Mouse (Mus musculus): ENCODE results near the gene Med11. TPM values are rescaled to one million over a fixed set of nuclear protein-coding genes. Genes with fewer than 3 reads are reported as not detected.

Gene Med11
- polyA plus RNA-seq, 1 experiment from 2014 or later: 32.5 TPM

GRCm38 (mm10) chr11:70432895-70433568 lies 18.7 kb upstream of the Med11 start:
- peak overlapping the region; percentile 87 for H3K9ac ChIP-seq
- H3K9me3 ChIP-seq: no peaks in the 10 kb centered on the region
- H3K4me1 ChIP-seq: peaks cover 30% of the 10 kb centered on the region
- peak overlapping the region; percentile 82 for H3K4me3 ChIP-seq (replicated peaks)
- WGBS: 6% methylated on average over 15 of the region's 15 CpGs
- peaks cover 23% of the 10 kb centered on the region for H3K36me3 ChIP-seq (replicated peaks)
- peak overlapping the region; percentile 89 for H3K27ac ChIP-seq
- H3K27me3 ChIP-seq: no peaks in the 10 kb centered on the region
- peak; percentile 42 for ATAC-seq (ENCODE audit: low FRiP score)
- H3K4me2 ChIP-seq: peak overlapping the region; percentile 83

DNA sequence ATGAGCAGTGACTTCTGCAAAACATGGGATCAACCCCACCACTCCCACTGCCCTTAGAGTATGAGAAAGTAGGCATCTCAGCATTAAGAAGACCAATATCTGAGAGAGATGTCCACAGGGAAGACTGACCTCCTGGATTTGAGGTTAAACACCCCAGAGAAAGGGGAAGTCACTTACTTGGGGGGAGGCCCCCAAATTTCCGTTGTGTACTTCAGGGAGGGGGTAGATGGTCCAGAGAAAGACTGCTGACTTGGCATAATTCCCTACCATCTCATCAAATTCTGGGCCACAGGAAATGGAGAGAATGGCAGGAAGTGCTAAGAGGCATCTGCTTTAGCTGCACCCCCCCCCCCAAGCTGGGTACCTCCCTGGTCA lies 18.2 kb upstream of the Med11 start:
- 71% methylated on average over 1 of the region's 1 CpGs for WGBS
- peak overlapping the region; percentile 83 for H3K4me2 ChIP-seq
- H3K4me3 ChIP-seq (replicated peaks): peak overlapping the region; percentile 82
- no peak overlapping the region for H3K27ac ChIP-seq
- H3K27me3 ChIP-seq: no peaks in the 10 kb centered on the region
- peak overlapping the region; percentile 87 for H3K9ac ChIP-seq
- H3K36me3 ChIP-seq (replicated peaks): peaks cover 28% of the 10 kb centered on the region
- no peaks in the 10 kb centered on the region for H3K9me3 ChIP-seq
- ATAC-seq (ENCODE audit: low FRiP score): no peak
- H3K4me1 ChIP-seq: peaks cover 30% of the 10 kb centered on the region

- Histone ChIP-seq H3K9ac (peak overlapping the region; percentile 87; the same call in 1 of the 2 replicates), H3K4me3 (replicated peaks) (0 out of 2 replicates have a peak overlapping the region, but pooled peaks have one; percentile 82), H3K4me2 (peak overlapping the region; percentile 83), H3K36me3 (replicated peaks) (peaks cover 32% of the 10 kb centered on the region), H3K9me3 (no peaks in the 10 kb centered on the region), H3K27me3 (no peaks in the 10 kb centered on the region), H3K27ac (no peak overlapping the region), H3K4me1 (peaks cover 30% of the 10 kb centered on the region)
- 94% methylated on average over 3 of the region's 3 CpGs for WGBS
- no peak for ATAC-seq (ENCODE audit: low FRiP score)
Measured at GRCm38 (mm10) chr11:70433951-70434350, 17.8 kb upstream of the Med11 start.

- H3K9ac ChIP-seq: no peak overlapping the region
- no peak for ATAC-seq (ENCODE audit: low FRiP score)
Measured at GRCm38 (mm10) chr11:70435476-70435875, 16.2 kb upstream of the Med11 start.

DNA sequence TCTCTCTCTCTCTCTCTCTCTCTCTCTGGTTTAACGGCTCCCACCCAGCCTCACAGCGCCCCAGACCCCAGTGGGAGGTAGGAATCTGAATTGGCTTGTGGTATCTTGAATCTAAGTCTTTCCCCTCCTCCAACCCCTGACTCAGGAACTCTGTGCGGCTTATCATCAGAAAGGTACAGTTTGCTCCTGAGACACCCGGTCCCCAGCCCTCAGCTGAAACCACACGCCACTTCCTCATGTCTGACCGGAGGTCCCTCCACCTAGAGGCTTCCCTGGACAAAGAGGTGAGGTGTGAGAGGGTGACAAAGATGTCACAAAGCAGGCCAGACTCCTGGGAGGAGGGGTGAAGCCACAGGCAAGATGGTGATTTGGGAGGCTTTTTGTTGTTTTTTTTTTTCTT lies 14.3 kb upstream of the Med11 start:
- H3K4me3 ChIP-seq (replicated peaks): no peak overlapping the region
- H3K9me3 ChIP-seq: no peaks in the 10 kb centered on the region
- H3K4me1 ChIP-seq: peaks cover 23% of the 10 kb centered on the region
- no peak overlapping the region for H3K9ac ChIP-seq
- ATAC-seq (ENCODE audit: low FRiP score): no peak
- H3K36me3 ChIP-seq (replicated peaks): peaks cover 67% of the 10 kb centered on the region
- no peak overlapping the region for H3K27ac ChIP-seq
- 87% methylated on average over 6 of the region's 6 CpGs for WGBS
- no peaks in the 10 kb centered on the region for H3K27me3 ChIP-seq
- H3K4me2 ChIP-seq: no peak overlapping the region

More at GRCm38 (mm10) chr11:70435476-70435875, 16.2 kb upstream of the Med11 start:
- no peaks in the 10 kb centered on the region for H3K27me3 ChIP-seq
- H3K27ac ChIP-seq: no peak overlapping the region
- H3K4me2 ChIP-seq: no peak overlapping the region
- no peaks in the 10 kb centered on the region for H3K9me3 ChIP-seq
- no peak overlapping the region for H3K4me3 ChIP-seq (replicated peaks)
- 91% methylated on average over 5 of the region's 5 CpGs for WGBS
- H3K36me3 ChIP-seq (replicated peaks): peaks cover 48% of the 10 kb centered on the region
- H3K4me1 ChIP-seq: peaks cover 30% of the 10 kb centered on the region

DNA sequence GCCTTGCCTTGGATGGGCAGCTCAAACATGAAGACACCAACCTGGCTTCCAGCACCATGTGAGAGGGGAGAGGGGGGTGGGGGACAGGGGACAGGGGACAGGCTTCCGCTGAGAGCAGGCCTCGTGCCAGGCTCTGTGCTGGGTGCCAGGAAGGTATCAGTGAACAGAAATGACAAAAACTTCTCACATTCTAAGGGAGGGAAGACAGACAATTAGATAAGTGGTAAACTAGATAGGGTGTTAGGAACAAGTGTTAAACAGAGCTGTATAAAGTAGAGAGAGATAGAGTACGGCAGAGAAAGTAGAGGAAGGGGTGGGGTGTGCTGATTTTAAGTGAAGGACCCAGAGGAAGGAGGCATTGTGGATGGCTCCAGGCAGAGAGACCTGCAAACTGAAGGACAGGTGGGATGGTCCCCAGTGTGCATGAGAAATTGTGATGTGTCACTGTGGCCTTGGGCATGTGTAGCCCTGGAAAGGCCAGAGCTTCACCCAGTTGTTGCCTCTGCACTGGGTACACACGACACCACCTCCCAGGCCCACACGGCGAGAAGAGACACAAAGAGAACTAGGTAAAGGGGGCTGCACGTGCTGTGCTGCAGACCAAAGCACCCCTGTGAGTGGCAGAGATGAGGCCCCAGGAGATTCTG lies 12.9 kb upstream of the Med11 start:
- H3K4me2 ChIP-seq: no peak overlapping the region
- no peak overlapping the region for H3K27ac ChIP-seq
- peaks cover 13% of the 10 kb centered on the region for H3K4me1 ChIP-seq
- no peaks in the 10 kb centered on the region for H3K9me3 ChIP-seq
- no peak overlapping the region for H3K9ac ChIP-seq
- H3K4me3 ChIP-seq (replicated peaks): no peak overlapping the region
- peaks cover 67% of the 10 kb centered on the region for H3K36me3 ChIP-seq (replicated peaks)
- WGBS: 91% methylated on average over 7 of the region's 7 CpGs
- no peaks in the 10 kb centered on the region for H3K27me3 ChIP-seq
- no peak for ATAC-seq (ENCODE audit: low FRiP score)

DNA sequence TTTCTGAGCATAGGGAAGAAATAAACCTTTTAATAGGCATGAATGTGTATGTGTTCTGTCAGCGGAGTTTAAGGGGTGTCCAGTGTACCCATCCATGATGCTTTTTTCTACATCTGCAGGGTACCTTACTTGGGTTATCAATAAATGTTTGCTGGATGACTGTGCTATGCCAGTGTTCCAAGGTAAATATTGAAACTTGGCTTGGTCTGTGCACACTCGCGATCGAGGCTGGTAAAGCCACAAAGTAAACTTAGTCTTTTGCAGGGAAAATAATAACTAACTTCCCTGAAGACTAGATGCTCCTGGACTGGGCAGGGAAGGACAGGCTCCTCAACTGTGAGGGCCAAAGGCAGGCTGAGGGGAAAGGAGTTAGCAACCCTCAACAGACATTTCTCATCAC lies 11.1 kb upstream of the Med11 start:
- no peaks in the 10 kb centered on the region for H3K9me3 ChIP-seq
- no peaks in the 10 kb centered on the region for H3K4me1 ChIP-seq
- H3K27me3 ChIP-seq: no peaks in the 10 kb centered on the region
- H3K27ac ChIP-seq: no peak overlapping the region
- 96% methylated on average over 4 of the region's 4 CpGs for WGBS
- H3K9ac ChIP-seq: no peak overlapping the region
- no peak for ATAC-seq (ENCODE audit: low FRiP score)
- H3K4me2 ChIP-seq: no peak overlapping the region
- H3K4me3 ChIP-seq (replicated peaks): no peak overlapping the region
- H3K36me3 ChIP-seq (replicated peaks): peaks cover 66% of the 10 kb centered on the region

GRCm38 (mm10) chr11:70441882-70442281 lies 9.8 kb upstream of the Med11 start:
- H3K36me3 ChIP-seq (replicated peaks): peaks cover 54% of the 10 kb centered on the region
- WGBS: 92% methylated on average over 7 of the region's 7 CpGs
- no peak overlapping the region for H3K4me3 ChIP-seq (replicated peaks)
- H3K4me1 ChIP-seq: no peaks in the 10 kb centered on the region
- no peak overlapping the region for H3K4me2 ChIP-seq
- H3K27me3 ChIP-seq: no peaks in the 10 kb centered on the region
- no peak for ATAC-seq (ENCODE audit: low FRiP score)
- H3K9me3 ChIP-seq: no peaks in the 10 kb centered on the region
- no peak overlapping the region for H3K9ac ChIP-seq
- no peak overlapping the region for H3K27ac ChIP-seq

DNA sequence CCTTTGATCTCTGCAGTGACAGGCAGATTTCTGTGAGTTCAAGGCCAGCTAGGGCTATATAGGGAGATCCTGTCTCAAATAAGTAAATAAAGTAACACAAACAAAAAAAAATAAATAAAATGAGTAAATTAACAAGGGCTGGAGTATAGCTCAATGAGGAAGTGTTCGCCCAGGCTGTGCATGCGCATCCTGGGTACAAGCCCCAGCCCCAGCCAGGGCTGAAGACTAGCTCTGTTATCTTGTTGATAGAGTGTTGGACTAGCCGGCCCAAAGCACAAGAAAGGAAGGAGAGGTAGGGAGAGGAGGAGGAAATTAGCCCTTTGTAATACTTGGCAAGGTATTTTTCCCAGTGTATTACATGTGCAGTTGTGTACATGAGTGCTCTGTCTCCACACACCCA lies 7.8 kb upstream of the Med11 start:
- WGBS: 88% methylated on average over 3 of the region's 3 CpGs
- no peak overlapping the region for H3K27ac ChIP-seq
- H3K9me3 ChIP-seq: no peaks in the 10 kb centered on the region
- no peak overlapping the region for H3K4me2 ChIP-seq
- peaks cover 34% of the 10 kb centered on the region for H3K36me3 ChIP-seq (replicated peaks)
- no peaks in the 10 kb centered on the region for H3K4me1 ChIP-seq
- H3K27me3 ChIP-seq: no peaks in the 10 kb centered on the region
- no peak overlapping the region for H3K9ac ChIP-seq
- no peak overlapping the region for H3K4me3 ChIP-seq (replicated peaks)
- no peak for ATAC-seq (ENCODE audit: low FRiP score)

- Histone ChIP-seq H3K27me3 (no peaks in the 10 kb centered on the region), H3K4me3 (replicated peaks) (no peak overlapping the region), H3K4me1 (no peaks in the 10 kb centered on the region), H3K4me2 (no peak overlapping the region), H3K36me3 (replicated peaks) (peaks cover 27% of the 10 kb centered on the region), H3K9me3 (no peaks in the 10 kb centered on the region), H3K9ac (no peak overlapping the region), H3K27ac (no peak overlapping the region)
- no peak for ATAC-seq (ENCODE audit: low FRiP score)
- 79% methylated on average over 6 of the region's 6 CpGs for WGBS
Measured at GRCm38 (mm10) chr11:70444667-70445066, 7.1 kb upstream of the Med11 start.

DNA sequence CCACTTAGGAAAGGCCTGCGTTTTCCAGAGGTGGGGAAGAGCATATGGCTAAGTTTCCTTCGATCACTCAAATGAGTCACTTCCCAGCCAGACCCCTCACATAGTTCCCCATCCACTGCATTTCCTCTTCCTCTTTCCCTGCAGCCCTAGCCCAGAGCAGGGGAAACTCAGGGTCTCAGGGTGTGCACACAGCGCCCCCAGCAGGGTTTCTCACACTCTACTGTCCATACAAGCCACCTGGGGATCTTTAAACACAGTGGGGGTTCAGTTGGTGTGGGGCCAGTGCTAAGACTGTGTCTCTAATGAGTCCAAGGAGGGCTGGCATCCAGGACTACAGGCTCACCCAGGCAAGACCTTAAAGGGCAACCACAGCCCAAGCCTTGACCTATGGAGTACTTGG lies 5.0 kb upstream of the Med11 start:
- ATAC-seq (ENCODE audit: low FRiP score): no peak
- Histone ChIP-seq H3K9me3 (no peaks in the 10 kb centered on the region), H3K27me3 (no peaks in the 10 kb centered on the region), H3K4me1 (peaks cover 4% of the 10 kb centered on the region; the same call in 1 of the 2 replicates), H3K4me3 (replicated peaks) (no peak overlapping the region), H3K27ac (no peak overlapping the region), H3K36me3 (replicated peaks) (peaks cover 6% of the 10 kb centered on the region), H3K4me2 (no peak overlapping the region), H3K9ac (no peak overlapping the region)
- 51% methylated on average over 3 of the region's 3 CpGs for WGBS

- Histone ChIP-seq H3K4me1 (peaks cover 5% of the 10 kb centered on the region), H3K27me3 (no peaks in the 10 kb centered on the region), H3K36me3 (replicated peaks) (peaks cover under 1% of the 10 kb centered on the region), H3K27ac (no peak overlapping the region), H3K9ac (no peak overlapping the region), H3K9me3 (no peaks in the 10 kb centered on the region), H3K4me3 (replicated peaks) (no peak overlapping the region), H3K4me2 (no peak overlapping the region)
- no peak for ATAC-seq (ENCODE audit: low FRiP score)
- 67% methylated on average over 1 of the region's 1 CpGs for WGBS
Measured at GRCm38 (mm10) chr11:70447373-70447772, 4.3 kb upstream of the Med11 start.

DNA sequence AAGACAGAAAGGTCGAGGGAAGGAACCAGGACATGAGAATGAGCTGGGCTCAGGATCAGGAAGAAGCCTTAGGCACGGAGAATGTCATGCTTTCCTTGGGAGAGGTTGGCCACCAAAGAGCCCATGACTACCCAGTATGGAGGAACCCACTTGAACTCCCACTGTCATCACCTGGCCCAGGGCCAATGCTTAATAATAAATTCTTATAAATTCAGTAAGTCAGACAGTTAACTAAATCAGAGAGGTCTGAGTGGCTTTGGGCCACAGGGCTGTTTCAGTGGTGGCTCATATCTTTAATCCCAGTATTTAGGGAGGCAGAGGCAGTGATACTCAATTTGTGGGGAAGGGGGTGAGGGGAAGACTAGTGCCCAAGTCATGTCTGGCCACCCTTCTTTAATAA lies 793 bp upstream of the Med11 start:
- peaks cover 3% of the 10 kb centered on the region; the same call in 1 of the 2 replicates for H3K36me3 ChIP-seq (replicated peaks)
- no peak overlapping the region for H3K27ac ChIP-seq
- ATAC-seq (ENCODE audit: low FRiP score): no peak
- no peak overlapping the region for H3K4me2 ChIP-seq
- no peak overlapping the region for H3K9ac ChIP-seq
- no peaks in the 10 kb centered on the region for H3K9me3 ChIP-seq
- no peak overlapping the region for H3K4me3 ChIP-seq (replicated peaks)
- H3K27me3 ChIP-seq: no peaks in the 10 kb centered on the region
- 80% methylated on average over 2 of the region's 2 CpGs for WGBS
- peaks cover 15% of the 10 kb centered on the region for H3K4me1 ChIP-seq

Data from forebrain, embryonic 12.5 days (tissue).